Mouse (Mus musculus): ENCODE results near the gene Cxcr6.

DNA sequence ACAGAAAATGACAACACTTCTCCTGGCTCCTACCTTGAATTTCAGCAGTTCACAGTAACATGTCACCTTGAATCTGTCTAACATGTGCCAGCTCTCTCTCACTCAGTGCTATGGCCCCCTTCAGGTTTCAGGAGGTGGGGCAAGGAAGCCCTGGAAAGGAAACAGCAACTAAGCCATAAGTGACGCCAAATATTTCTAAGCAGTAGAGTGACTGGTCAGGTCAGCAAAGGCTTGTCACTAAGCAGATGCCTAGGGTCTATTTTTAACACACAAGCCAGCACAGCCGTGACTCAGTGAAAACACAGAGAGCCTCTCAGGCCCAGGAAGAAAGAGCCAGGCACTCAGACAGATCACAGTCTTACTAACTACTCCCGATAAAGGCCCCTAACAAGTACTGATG is 38.8 kb downstream of the Cxcr6 start:
- TF ChIP-seq CTCF (IDR thresholded peaks at IDR 0.05; ENCODE audit: low read depth) (peak; percentile 37), EP300 (IDR thresholded peaks at IDR 0.05; ENCODE audit: low read depth) (no peak)
